Mouse (Mus musculus) effector memory CD4-positive, alpha-beta T cell, adult 7 months (primary cell): ENCODE measurements around the gene Try4. TPM values are rescaled to one million over a fixed set of nuclear protein-coding genes. Genes with fewer than 3 reads are reported as not detected.

ENCODE experiments used
- polyA plus RNA-seq: library from polyadenylated mRNA; unstranded; fragments of 100-300 nt; shearing (Covaris generic); gene quantifications from one replicate; pipeline ENCODE4 v1.2.1, GENCODE M21; 2017

Try4 gene
- polyA plus RNA-seq = not detected

DNA sequence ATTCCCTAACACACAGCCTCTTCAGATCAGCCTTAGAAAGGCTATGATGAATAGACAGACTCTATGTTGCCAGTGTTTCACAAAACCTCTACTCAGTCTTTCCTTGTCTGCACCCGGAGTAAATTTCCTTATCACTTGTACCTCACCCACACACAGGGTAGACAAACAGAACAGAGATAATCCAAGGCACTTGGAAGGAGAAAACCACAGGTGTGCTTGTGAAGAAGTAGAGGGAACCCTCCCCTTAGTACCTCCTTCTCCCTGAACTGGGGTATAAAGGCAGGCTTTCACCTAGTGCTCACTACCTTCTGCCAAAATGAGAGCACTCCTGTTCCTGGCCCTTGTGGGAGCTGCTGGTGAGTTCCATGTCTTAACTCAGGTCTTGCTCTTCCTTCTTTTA is at the start of gene Try4:
Gene Try4, plus strand, starts transcription at position 301 of the 400 bp plus-strand sequence.

DNA sequence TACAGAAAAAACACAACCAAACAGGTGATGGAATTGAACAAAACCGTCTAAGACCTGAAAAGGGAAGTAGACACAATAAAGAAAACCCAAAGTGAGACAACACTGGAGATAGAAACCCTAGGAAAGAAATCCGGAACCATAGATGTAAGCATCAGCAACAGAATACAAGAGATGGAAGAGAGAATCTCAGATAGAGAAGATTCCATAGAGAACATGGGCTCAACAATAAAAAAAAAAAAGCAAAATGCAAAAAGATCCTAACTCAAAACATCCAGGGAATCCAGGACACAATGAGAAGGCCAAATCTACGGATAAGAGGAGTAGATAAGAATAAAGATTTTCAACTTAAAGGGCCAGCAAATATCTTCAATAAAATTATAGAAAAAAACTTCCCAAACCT is 14.7 kb downstream of the Try4 start, which contains the start of gene Try5:
Gene Try5, minus strand, starts transcription at position 101 of the 400 bp plus-strand sequence.

DNA sequence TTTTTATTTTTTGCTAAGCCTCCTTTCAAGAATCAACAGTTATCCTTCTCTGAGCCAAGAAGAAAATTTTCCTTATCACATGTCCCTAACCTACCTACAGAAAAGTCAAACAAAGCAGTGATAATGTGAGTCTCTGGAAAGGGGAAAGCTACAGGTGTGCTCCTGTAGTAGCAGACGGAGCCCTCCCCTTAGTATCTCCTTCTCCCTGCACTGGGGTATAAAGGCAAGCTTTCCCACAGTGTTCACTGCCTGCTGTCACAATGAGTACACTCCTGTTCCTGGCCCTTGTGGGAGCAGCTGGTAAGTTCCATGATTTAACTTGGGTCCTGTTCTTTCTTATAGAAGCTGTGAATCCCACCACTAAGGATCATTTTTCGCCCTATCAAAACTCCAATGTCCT is 51.9 kb downstream of the Try4 start, which contains the start of gene Try10:
Gene Try10, plus strand, starts transcription at position 174 of the 400 bp plus-strand sequence.

Other genes starting within 250 kb of the Try4 start
- gene Try5, start 14.6 kb downstream of the Try4 start, polyA plus RNA-seq = not detected
- gene Try10, start 51.8 kb downstream of the Try4 start, polyA plus RNA-seq = not detected
- not detected for gene Prss3, start 75.4 kb downstream of the Try4 start, polyA plus RNA-seq
- not detected for gene Gm5771, start 90.1 kb downstream of the Try4 start, polyA plus RNA-seq
- gene Gm10334, start 143.9 kb downstream of the Try4 start, polyA plus RNA-seq = not detected
- gene Prss1, start 156.7 kb downstream of the Try4 start, polyA plus RNA-seq = not detected
- gene Prss2, start 219.5 kb downstream of the Try4 start, polyA plus RNA-seq = 17.1 TPM